Mouse (Mus musculus) lung, embryonic 15.5 days (tissue): Measurements from ENCODE around the gene Bbox1. TPM values are rescaled to one million over a fixed set of nuclear protein-coding genes. Genes with fewer than 3 reads are reported as not detected.
A peak's percentile ranks its signal among the peaks of the same experiment; 100 is the strongest.

ENCODE experiments used
- ATAC-seq: fragments of 200-750 bp; cut with Nextera tagmentation; 2 replicates; pipeline ENCODE4 v1.8.0; 2017; ENCODE audit warnings: moderate number of reproducible peaks, borderline replicate concordance; ENCODE audit not compliant: low FRiP score, low TSS enrichment; ENCODE audit errors: extremely low read depth
- H3K27ac ChIP-seq: fragments of 300-500 bp; sonication (generic); 2 replicates; pipeline ENCODE4 v1.5.1; 2015; ENCODE audit warnings: moderate library complexity, mild to moderate bottlenecking, inconsistent platforms
- H3K27me3 ChIP-seq: fragments of 300-500 bp; sonication (generic); 2 replicates; pipeline ENCODE4 v1.6.1; 2015; ENCODE audit warnings: inconsistent platforms
- H3K36me3 ChIP-seq: fragments of 300-500 bp; sonication (generic); 2 replicates; pipeline ENCODE4 v1.6.1; 2015; ENCODE audit warnings: inconsistent platforms
- H3K4me1 ChIP-seq: fragments of 300-500 bp; sonication (generic); 2 replicates; pipeline ENCODE4 v1.6.1; 2015; ENCODE audit warnings: inconsistent platforms
- H3K4me2 ChIP-seq: fragments of 300-500 bp; sonication (generic); 2 replicates; pipeline ENCODE4 v1.6.1; 2015; ENCODE audit warnings: inconsistent platforms, mild to moderate bottlenecking, moderate library complexity
- H3K4me3 ChIP-seq: fragments of 300-500 bp; sonication (generic); 2 replicates; pipeline ENCODE4 v1.5.1; 2015; ENCODE audit warnings: mild to moderate bottlenecking, inconsistent platforms
- H3K9ac ChIP-seq: fragments of 300-500 bp; sonication (generic); 2 replicates; pipeline ENCODE4 v1.6.1; 2015; ENCODE audit warnings: inconsistent platforms
- H3K9me3 ChIP-seq: fragments of 300-500 bp; sonication (generic); 2 replicates; pipeline ENCODE4 v1.6.1; 2016; ENCODE audit warnings: inconsistent platforms
- WGBS: fragments of 180-500 bp; shearing (Covaris S2); methylation state at CpG from one replicate; pipeline ENCODE4 v1.1.7; 2015; 5-methylcytosine and 5-hydroxymethylcytosine counted together
- polyA plus RNA-seq: library from polyadenylated mRNA; unstranded; fragments of >200 nt; fragmentation: Nextera tagmentation; extraction: Ambion mirVana; gene quantifications from 2 replicates; pipeline ENCODE4 v1.2.1, GENCODE M21; 2015

Gene Bbox1
- 0.25 and 0.39 TPM in 2 replicates for polyA plus RNA-seq

- H3K9ac ChIP-seq: no peak within 1 kb of the TSS
- ATAC-seq: no peak
- no peaks in the 10 kb centered on the region for H3K36me3 ChIP-seq
- no peaks in the 10 kb centered on the region for H3K9me3 ChIP-seq
- WGBS: 58% methylated on average over 6 of the region's 6 CpGs
- no peak within 1 kb of the TSS for H3K4me3 ChIP-seq
- H3K27ac ChIP-seq: no peak within 1 kb of the TSS
- H3K4me1 ChIP-seq: no peaks in the 10 kb centered on the region
- no peak within 1 kb of the TSS for H3K4me2 ChIP-seq
- no peaks in the 10 kb centered on the region for H3K27me3 ChIP-seq
Measured at GRCm38 (mm10) chr2:110314509-110315155, at the start of gene Bbox1. Bbox1 (minus strand) TSS chr2:110314560.

GRCm38 (mm10) chr2:110363855-110364254 is 49.5 kb upstream of the Bbox1 start:
- Histone ChIP-seq H3K9ac (no peak overlapping the region), H3K27ac (no peak overlapping the region), H3K27me3 (peaks cover 19% of the 10 kb centered on the region), H3K4me3 (no peak overlapping the region), H3K4me1 (0 out of 2 replicates have a peak, but pooled peaks cover 4% of the 10 kb centered on the region), H3K9me3 (no peaks in the 10 kb centered on the region), H3K4me2 (no peak overlapping the region), H3K36me3 (no peaks in the 10 kb centered on the region)
- 46% methylated on average over 3 of the region's 3 CpGs for WGBS
- no peak for ATAC-seq

- 0 out of 2 replicates have a peak, but pooled peaks cover 4% of the 10 kb centered on the region for H3K4me1 ChIP-seq
- peaks cover 19% of the 10 kb centered on the region for H3K27me3 ChIP-seq
- peak within 1 kb of the TSS; percentile 52 for H3K4me3 ChIP-seq
- peak within 1 kb of the TSS; percentile 58 for H3K9ac ChIP-seq
- no peaks in the 10 kb centered on the region for H3K9me3 ChIP-seq
- H3K27ac ChIP-seq: peak within 1 kb of the TSS; percentile 81
- H3K4me2 ChIP-seq: peak within 1 kb of the TSS; percentile 54
- WGBS: 2% methylated on average over 33 of the region's 33 CpGs
- no peaks in the 10 kb centered on the region for H3K36me3 ChIP-seq
- peak; percentile 79 for ATAC-seq
Measured at GRCm38 (mm10) chr2:110362432-110363283, 48.3 kb upstream of the Bbox1 start, which contains the start of gene Fibin. Fibin (minus strand) TSS chr2:110363183.

GRCm38 (mm10) chr2:110353302-110353970 is 39.1 kb upstream of the Bbox1 start:
- WGBS: 64% methylated on average over 5 of the region's 5 CpGs
- no peak overlapping the region for H3K27ac ChIP-seq
- no peak overlapping the region for H3K4me2 ChIP-seq
- ATAC-seq: no peak
- no peaks in the 10 kb centered on the region for H3K36me3 ChIP-seq
- H3K4me1 ChIP-seq: 0 out of 2 replicates have a peak, but pooled peaks cover 3% of the 10 kb centered on the region
- no peak overlapping the region for H3K4me3 ChIP-seq
- H3K9me3 ChIP-seq: no peaks in the 10 kb centered on the region
- no peak overlapping the region for H3K9ac ChIP-seq
- no peaks in the 10 kb centered on the region for H3K27me3 ChIP-seq

- Histone ChIP-seq H3K9ac (no peak overlapping the region), H3K4me3 (no peak overlapping the region), H3K36me3 (no peaks in the 10 kb centered on the region), H3K4me2 (no peak overlapping the region), H3K27me3 (no peaks in the 10 kb centered on the region), H3K4me1 (0 out of 2 replicates have a peak, but pooled peaks cover 3% of the 10 kb centered on the region), H3K27ac (no peak overlapping the region), H3K9me3 (no peaks in the 10 kb centered on the region)
- no peak for ATAC-seq
- 58% methylated on average over 5 of the region's 5 CpGs for WGBS
Measured at GRCm38 (mm10) chr2:110351843-110352251, 37.5 kb upstream of the Bbox1 start.

- H3K9ac ChIP-seq: no peak overlapping the region
- H3K4me3 ChIP-seq: no peak overlapping the region
- WGBS: 43% methylated on average over 1 of the region's 1 CpGs
- no peak overlapping the region for H3K27ac ChIP-seq
- no peak for ATAC-seq
- 0 out of 2 replicates have a peak, but pooled peaks cover 3% of the 10 kb centered on the region for H3K4me1 ChIP-seq
- H3K27me3 ChIP-seq: no peaks in the 10 kb centered on the region
- no peak overlapping the region for H3K4me2 ChIP-seq
- no peaks in the 10 kb centered on the region for H3K36me3 ChIP-seq
- H3K9me3 ChIP-seq: no peaks in the 10 kb centered on the region
Measured at GRCm38 (mm10) chr2:110351406-110351805, 37.0 kb upstream of the Bbox1 start.

GRCm38 (mm10) chr2:110328953-110329352 is 14.6 kb upstream of the Bbox1 start:
- Histone ChIP-seq H3K4me1 (no peaks in the 10 kb centered on the region), H3K4me2 (no peak overlapping the region), H3K9me3 (no peaks in the 10 kb centered on the region), H3K27me3 (no peaks in the 10 kb centered on the region), H3K9ac (no peak overlapping the region), H3K4me3 (no peak overlapping the region), H3K36me3 (no peaks in the 10 kb centered on the region), H3K27ac (no peak overlapping the region)
- no peak for ATAC-seq

- no peak overlapping the region for H3K27ac ChIP-seq
- WGBS: 64% methylated on average over 4 of the region's 4 CpGs
- no peaks in the 10 kb centered on the region for H3K36me3 ChIP-seq
- no peaks in the 10 kb centered on the region for H3K4me1 ChIP-seq
- no peak overlapping the region for H3K4me3 ChIP-seq
- no peaks in the 10 kb centered on the region for H3K9me3 ChIP-seq
- H3K4me2 ChIP-seq: no peak overlapping the region
- no peak for ATAC-seq
- H3K27me3 ChIP-seq: no peaks in the 10 kb centered on the region
- H3K9ac ChIP-seq: no peak overlapping the region
Measured at GRCm38 (mm10) chr2:110319949-110320348, 5.6 kb upstream of the Bbox1 start.

- Histone ChIP-seq H3K4me2 (no peak overlapping the region), H3K4me1 (no peaks in the 10 kb centered on the region), H3K27ac (no peak overlapping the region), H3K9ac (no peak overlapping the region), H3K36me3 (no peaks in the 10 kb centered on the region), H3K4me3 (no peak overlapping the region), H3K27me3 (no peaks in the 10 kb centered on the region), H3K9me3 (no peaks in the 10 kb centered on the region)
- ATAC-seq: no peak
- 70% methylated on average over 1 of the region's 1 CpGs for WGBS
Measured at GRCm38 (mm10) chr2:110319266-110319665, 4.9 kb upstream of the Bbox1 start.

GRCm38 (mm10) chr2:110318719-110319118 is 4.4 kb upstream of the Bbox1 start:
- no peak overlapping the region for H3K4me2 ChIP-seq
- WGBS: 86% methylated on average over 1 of the region's 1 CpGs
- H3K27ac ChIP-seq: no peak overlapping the region
- H3K4me1 ChIP-seq: no peaks in the 10 kb centered on the region
- H3K27me3 ChIP-seq: no peaks in the 10 kb centered on the region
- no peaks in the 10 kb centered on the region for H3K36me3 ChIP-seq
- no peak for ATAC-seq
- no peak overlapping the region for H3K4me3 ChIP-seq
- H3K9me3 ChIP-seq: no peaks in the 10 kb centered on the region
- H3K9ac ChIP-seq: no peak overlapping the region

GRCm38 (mm10) chr2:110316116-110316883 is 1.9 kb upstream of the Bbox1 start:
- Histone ChIP-seq H3K27ac (no peak overlapping the region), H3K9me3 (no peaks in the 10 kb centered on the region), H3K9ac (no peak overlapping the region), H3K4me3 (no peak overlapping the region), H3K4me2 (no peak overlapping the region), H3K36me3 (no peaks in the 10 kb centered on the region), H3K4me1 (no peaks in the 10 kb centered on the region), H3K27me3 (no peaks in the 10 kb centered on the region)
- 28% methylated on average over 3 of the region's 3 CpGs for WGBS
- ATAC-seq: no peak; the same call in 1 of the 2 replicates
